Mouse (Mus musculus) thymus, adult 2 months (tissue): ENCODE data around the gene Kng1. TPM values are rescaled to one million over a fixed set of nuclear protein-coding genes. Genes with fewer than 3 reads are reported as not detected.

Experiments
- DNase-seq: peaks from one replicate; pipeline ENCODE4 v3.0.0; 2021
- H3K27ac ChIP-seq: fragments of 200-500 bp; 2 replicates; pipeline ENCODE4 v1.5.1; 2012; ENCODE audit warnings: low read length, control low read depth; ENCODE audit not compliant: control insufficient read depth, insufficient read depth
- H3K27me3 ChIP-seq: fragments of 200-500 bp; 2 replicates; pipeline ENCODE4 v1.6.1; 2012; ENCODE audit warnings: mild to moderate bottlenecking, low read length, moderate library complexity, mixed read lengths; ENCODE audit not compliant: control insufficient read depth, insufficient read depth
- H3K36me3 ChIP-seq: fragments of 200-500 bp; 2 replicates; pipeline ENCODE4 v1.6.1; 2012; ENCODE audit warnings: mild to moderate bottlenecking, low read length, moderate library complexity; ENCODE audit not compliant: control insufficient read depth, insufficient read depth
- H3K4me1 ChIP-seq: fragments of 200-500 bp; replicated peaks from 2 replicates; pipeline ENCODE4 v1.6.1; 2012; ENCODE audit warnings: low read length; ENCODE audit not compliant: control insufficient read depth, insufficient read depth
- H3K4me3 ChIP-seq: fragments of 200-500 bp; 2 replicates; pipeline ENCODE4 v1.5.1; 2012; ENCODE audit warnings: mild to moderate bottlenecking, low read length, control low read depth, moderate library complexity; ENCODE audit not compliant: control insufficient read depth, insufficient read depth
- CTCF ChIP-seq: fragments of 200-500 bp; IDR thresholded peaks from 2 replicates; pipeline ENCODE4 v1.5.1; 2012; ENCODE audit warnings: mild to moderate bottlenecking, control low read depth, low read length, moderate library complexity, borderline replicate concordance; ENCODE audit not compliant: control insufficient read depth, poor library complexity, insufficient read depth; ENCODE audit errors: extremely low read depth
- POLR2A ChIP-seq: fragments of 200-500 bp; IDR thresholded peaks from 2 replicates; pipeline ENCODE4 v1.6.1; 2012; ENCODE audit warnings: mild to moderate bottlenecking, low read length, control low read depth, moderate library complexity; ENCODE audit not compliant: control insufficient read depth, poor library complexity, insufficient read depth; ENCODE audit errors: extremely low read depth
- WGBS: fragments of 180-500 bp; shearing (Covaris S2); methylation state at CpG from one replicate; pipeline ENCODE4 v1.1.7; 2018; 5-methylcytosine and 5-hydroxymethylcytosine counted together
- polyA plus RNA-seq: library from polyadenylated mRNA; depleted of rRNA; stranded (reverse); fragments of >200 nt; gene quantifications from 2 replicates; pipeline ENCODE4 v1.2.3, GENCODE M21; 2012

Gene Kng1
- polyA plus RNA-seq, 1 experiment, result 0.05 TPM

DNA sequence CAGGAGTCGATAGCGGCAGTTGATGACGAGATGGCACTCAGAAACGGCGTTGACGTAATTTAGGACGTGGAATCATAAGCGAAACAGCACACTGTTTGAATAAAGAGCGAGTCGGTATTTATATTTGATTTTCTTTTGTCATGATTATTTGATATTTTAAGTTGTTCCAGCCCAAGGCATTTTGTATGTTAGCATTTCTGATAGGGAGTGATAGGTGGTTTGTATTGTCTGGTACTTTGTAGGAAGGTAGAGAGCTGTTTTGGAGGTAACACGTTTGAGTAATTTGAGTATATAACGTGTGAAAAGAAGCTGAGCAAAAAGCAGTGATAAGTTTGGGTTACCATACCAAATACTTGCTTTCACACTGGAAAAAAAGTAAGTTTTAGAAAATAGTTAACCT lies 54.7 kb downstream of the Kng1 start:
- Histone ChIP-seq H3K4me3 (no peak overlapping the region), H3K4me1 (no peaks in the 10 kb centered on the region), H3K27me3 (no peaks in the 10 kb centered on the region), H3K36me3 (peaks cover 67% of the 10 kb centered on the region), H3K27ac (no peak overlapping the region)
- 93% methylated on average over 12 of the region's 12 CpGs for WGBS
- TF ChIP-seq CTCF, result no peak
- DNase-seq, result no peak

- 78% methylated on average over 9 of the region's 9 CpGs for WGBS
- TF ChIP-seq CTCF, result no peak
- TF ChIP-seq POLR2A, result no peak
- Histone ChIP-seq H3K4me1 (no peaks in the 10 kb centered on the region), H3K27me3 (no peaks in the 10 kb centered on the region), H3K4me3 (no peak overlapping the region), H3K27ac (no peak overlapping the region), H3K36me3 (peaks cover 69% of the 10 kb centered on the region)
- DNase-seq, result no peak
Measured at GRCm38 (mm10) chr16:23112861-23113435, 55.3 kb downstream of the Kng1 start.

DNA sequence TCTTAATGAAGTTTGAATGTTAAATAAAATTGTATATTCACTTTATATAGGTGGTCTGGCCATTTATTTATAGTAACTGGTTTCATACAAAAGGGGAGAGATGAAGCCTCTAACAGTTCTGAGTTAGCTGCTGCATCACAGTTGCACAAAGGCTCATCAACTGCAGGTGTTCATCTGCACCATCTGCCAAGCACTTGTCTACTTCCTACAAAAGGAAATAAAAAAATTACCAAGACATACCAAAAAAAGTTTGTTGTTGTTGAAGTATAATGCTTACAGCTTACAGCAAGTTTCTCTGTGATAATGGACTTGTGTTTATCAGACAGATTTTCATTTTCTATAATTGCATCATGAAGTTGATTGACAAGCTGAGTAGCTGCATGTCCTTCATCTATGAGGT lies 56.2 kb downstream of the Kng1 start:
- no peaks in the 10 kb centered on the region for H3K27me3 ChIP-seq
- H3K4me3 ChIP-seq, result no peak overlapping the region
- peaks cover 67% of the 10 kb centered on the region for H3K36me3 ChIP-seq
- no peaks in the 10 kb centered on the region for H3K4me1 ChIP-seq
- TF ChIP-seq CTCF (no peak), POLR2A (no peak)
- DNase-seq, result no peak
- H3K27ac ChIP-seq, result no peak overlapping the region

- peaks cover 65% of the 10 kb centered on the region for H3K36me3 ChIP-seq
- no peak overlapping the region for H3K4me3 ChIP-seq
- WGBS, result 63% methylated on average over 5 of the region's 5 CpGs
- no peaks in the 10 kb centered on the region for H3K27me3 ChIP-seq
- no peak overlapping the region for H3K27ac ChIP-seq
- DNase-seq, result no peak
- TF ChIP-seq CTCF (no peak), POLR2A (no peak)
- H3K4me1 ChIP-seq, result no peaks in the 10 kb centered on the region
Measured at GRCm38 (mm10) chr16:23114339-23115171, 56.9 kb downstream of the Kng1 start.

DNA sequence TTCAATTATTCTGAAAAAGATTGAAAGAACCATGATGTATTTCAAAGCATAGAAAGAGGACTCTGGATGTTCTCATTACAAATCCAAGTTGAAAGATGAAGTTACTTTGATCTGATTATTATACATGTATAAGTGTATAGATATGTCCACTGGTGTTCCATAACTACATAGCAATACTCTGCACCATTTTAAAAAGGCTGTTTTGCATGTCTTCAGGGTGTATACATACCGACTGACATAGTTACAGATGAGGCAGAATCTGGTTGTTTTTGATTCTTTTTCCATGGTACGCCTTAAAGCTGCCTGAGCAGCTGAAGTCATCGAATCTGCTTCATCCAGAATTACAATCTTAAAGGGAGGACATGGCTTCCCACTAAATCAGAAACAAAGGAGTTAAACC lies 57.8 kb downstream of the Kng1 start:
- no peaks in the 10 kb centered on the region for H3K4me1 ChIP-seq

DNA sequence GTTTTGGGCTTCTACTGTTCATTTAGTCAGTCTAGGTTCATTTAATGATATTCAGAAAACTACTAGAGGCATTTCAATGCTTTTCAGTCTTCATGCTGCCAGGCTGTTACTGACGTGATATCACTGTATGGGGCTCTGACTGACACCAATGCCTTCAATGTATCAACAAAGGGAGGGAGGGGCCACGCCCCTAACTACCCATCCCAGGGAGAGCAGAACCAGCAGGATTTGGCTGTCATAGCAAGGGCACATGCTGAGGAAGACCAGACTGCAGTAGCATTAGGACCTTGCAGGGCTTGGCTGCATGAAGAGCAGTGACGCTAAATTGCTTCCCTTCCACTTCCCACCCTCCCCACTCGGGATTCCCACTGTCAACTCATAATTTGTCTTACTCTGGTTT lies 59.5 kb downstream of the Kng1 start:
- WGBS, result 90% methylated on average over 4 of the region's 4 CpGs
- no peaks in the 10 kb centered on the region for H3K4me1 ChIP-seq
- H3K36me3 ChIP-seq, result peaks cover 47% of the 10 kb centered on the region
- no peak overlapping the region for H3K4me3 ChIP-seq
- no peak for DNase-seq
- H3K27me3 ChIP-seq, result no peaks in the 10 kb centered on the region
- no peak overlapping the region for H3K27ac ChIP-seq
- TF ChIP-seq CTCF, result no peak
- TF ChIP-seq POLR2A, result no peak

More for the DNA sequence above, 57.8 kb downstream of the Kng1 start:
- no peak overlapping the region for H3K27ac ChIP-seq
- 94% methylated on average over 3 of the region's 3 CpGs for WGBS
- no peak for DNase-seq
- no peak for TF ChIP-seq CTCF
- TF ChIP-seq POLR2A, result no peak
- H3K4me3 ChIP-seq, result no peak overlapping the region
- H3K36me3 ChIP-seq, result peaks cover 60% of the 10 kb centered on the region
- no peaks in the 10 kb centered on the region for H3K27me3 ChIP-seq
